In the genomic region with DNA sequence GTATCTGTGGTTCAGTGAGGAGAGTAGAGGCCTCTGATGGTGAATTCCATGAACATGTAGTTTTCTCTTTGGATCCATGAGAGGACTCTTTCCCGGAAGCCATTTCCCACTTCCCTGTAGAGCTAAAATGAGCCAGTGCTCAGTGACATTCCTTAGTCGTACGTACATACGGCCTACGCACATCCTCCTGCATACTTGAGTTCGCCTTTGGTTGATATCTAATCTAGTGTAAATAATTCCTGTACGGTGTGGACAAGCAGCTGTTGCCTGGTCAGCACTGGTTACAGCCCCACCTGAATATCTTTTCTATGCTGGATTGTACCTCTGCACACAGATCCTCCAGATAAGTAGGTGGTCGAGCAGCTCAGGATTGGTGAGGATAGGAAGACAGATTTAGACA, we compare ENCODE assay signal across 16 mouse cellular contexts.
DNase-seq lines count a peak whose midpoint lies in the region; ATAC-seq lines count a peak whose summit lies in the region.
"Had no signal": no experiment of that assay in that cellular context is flagged by ENCODE, and none has a peak within 500 bp of the region (broad histone marks: within the 10 kb centered on the region; RNA-seq: fewer than 3 reads in every experiment).

No protein-coding gene starts in this region.

- H3K27ac ChIP-seq in kidney, embryonic 16.5 days (ENCODE audit: low read length) = 0 out of 2 replicates have a peak overlapping the region, but pooled peaks have one; percentile 12
- H3K27ac ChIP-seq in liver, embryonic 16.5 days (ENCODE audit: low read length) = peak overlapping the region; percentile 65
- no peak overlapping the region for H3K27ac ChIP-seq in hindbrain, embryonic 11.5 days (ENCODE audit: low read depth, low read length)
- H3K27ac ChIP-seq: embryonic facial prominence, embryonic 13.5 days; hindbrain, embryonic 10.5 days had no signal

- no peak overlapping the region for H3K9ac ChIP-seq in kidney, embryonic 16.5 days (replicated peaks; ENCODE audit: low read length)
- H3K9ac ChIP-seq in liver, embryonic 16.5 days (ENCODE audit: low read depth, low read length) = no peak overlapping the region
- H3K9ac ChIP-seq in hindbrain, embryonic 11.5 days (ENCODE audit: low read depth, low read length) = no peak overlapping the region
- H3K9ac ChIP-seq: embryonic facial prominence, embryonic 13.5 days; heart, embryonic 12.5 days had no signal

- H3K4me1 ChIP-seq in kidney, embryonic 16.5 days (ENCODE audit: insufficient read depth, low read length) = peaks cover 51% of the 10 kb centered on the region
- H3K4me1 ChIP-seq in megakaryocyte, embryonic 14.5 days = peaks cover 95% of the 10 kb centered on the region
- H3K4me1 ChIP-seq in liver, embryonic 16.5 days (ENCODE audit: control insufficient read depth, low read depth, low read length) = peaks cover 54% of the 10 kb centered on the region
- no peaks in the 10 kb centered on the region for H3K4me1 ChIP-seq in hindbrain, embryonic 11.5 days (replicated peaks; ENCODE audit: control insufficient read depth, insufficient read depth, low read length)

- ATAC-seq in kidney, embryonic 16.5 days (ENCODE audit: low FRiP score, low TSS enrichment) = no peak
- no peak for ATAC-seq in megakaryocyte, adult 5-6 weeks (ENCODE audit: poor library complexity, severe bottlenecking)
- peak; percentile 33 for ATAC-seq in liver, embryonic 16.5 days (ENCODE audit: low read depth)
- ATAC-seq in hindbrain, embryonic 11.5 days (ENCODE audit: low FRiP score) = no peak

- WGBS in kidney, embryonic 16.5 days = 65% methylated on average over 8 of the region's 8 CpGs
- WGBS in liver, embryonic 16.5 days (ENCODE audit: insufficient replicate concordance) = 45% methylated on average over 8 of the region's 8 CpGs
- 89% methylated on average over 8 of the region's 8 CpGs for WGBS in hindbrain, embryonic 11.5 days

- H3K9me3 ChIP-seq in kidney, embryonic 16.5 days (ENCODE audit: low read length) = no peaks in the 10 kb centered on the region
- H3K9me3 ChIP-seq in megakaryocyte, embryonic 14.5 days = 0 out of 2 replicates have a peak, but pooled peaks cover 1% of the 10 kb centered on the region
- no peaks in the 10 kb centered on the region for H3K9me3 ChIP-seq in liver, embryonic 16.5 days (replicated peaks; ENCODE audit: control insufficient read depth, low read length)
- H3K9me3 ChIP-seq in hindbrain, embryonic 11.5 days (ENCODE audit: control insufficient read depth, low read length) = no peaks in the 10 kb centered on the region
- H3K9me3 ChIP-seq: embryonic facial prominence, embryonic 13.5 days; heart, embryonic 12.5 days; hindbrain, embryonic 10.5 days had no signal

- no peaks in the 10 kb centered on the region for H3K27me3 ChIP-seq in kidney, embryonic 16.5 days (ENCODE audit: insufficient read depth, low read length)
- H3K27me3 ChIP-seq in megakaryocyte, embryonic 14.5 days (replicated peaks) = no peaks in the 10 kb centered on the region
- H3K27me3 ChIP-seq in liver, embryonic 16.5 days (ENCODE audit: control insufficient read depth, insufficient read depth, low read depth, low read length) = no peaks in the 10 kb centered on the region
- H3K27me3 ChIP-seq in hindbrain, embryonic 11.5 days (ENCODE audit: control insufficient read depth, insufficient read depth, low read length) = no peaks in the 10 kb centered on the region
- H3K27me3 ChIP-seq: embryonic facial prominence, embryonic 13.5 days; heart, embryonic 12.5 days had no signal

- no peak overlapping the region for H3K4me2 ChIP-seq in kidney, embryonic 16.5 days (replicated peaks; ENCODE audit: low read depth, low read length)
- H3K4me2 ChIP-seq in liver, embryonic 16.5 days (ENCODE audit: low read depth, low read length) = peak overlapping the region; percentile 52
- H3K4me2 ChIP-seq in hindbrain, embryonic 11.5 days (replicated peaks; ENCODE audit: low read depth, low read length) = no peak overlapping the region
- H3K4me2 ChIP-seq: embryonic facial prominence, embryonic 13.5 days; heart, embryonic 12.5 days had no signal

- no peak for DNase-seq in kidney, adult 8-10 months
- no peak for DNase-seq in right cerebral cortex, postnatal 36 days (ENCODE audit: low spot score in 2 of 2)
- DNase-seq in layer of hippocampus, postnatal 25 days (ENCODE audit: extremely low spot score in 1 of 2, low spot score in 1 of 2) = no peak
- DNase-seq in hindbrain, embryonic 11.5 days (ENCODE audit: low spot score) = no peak
- DNase-seq: adrenal gland, adult 2 months; cerebellum, adult 2 months; gastrocnemius, postnatal 10 days; right cerebral cortex, postnatal 4 days; thymus, adult 2 months had no signal

- no peaks in the 10 kb centered on the region for H3K36me3 ChIP-seq in kidney, embryonic 16.5 days (ENCODE audit: insufficient read depth, low read length)
- peaks cover 8% of the 10 kb centered on the region for H3K36me3 ChIP-seq in megakaryocyte, embryonic 14.5 days (replicated peaks; ENCODE audit: low read length)
- H3K36me3 ChIP-seq in liver, embryonic 16.5 days (ENCODE audit: control insufficient read depth, insufficient read depth) = no peaks in the 10 kb centered on the region
- H3K36me3 ChIP-seq in hindbrain, embryonic 11.5 days (ENCODE audit: control insufficient read depth, insufficient read depth, low read length) = no peaks in the 10 kb centered on the region
- H3K36me3 ChIP-seq: heart, embryonic 12.5 days; hindbrain, embryonic 10.5 days had no signal

- no peak overlapping the region for H3K4me3 ChIP-seq in kidney, embryonic 16.5 days (ENCODE audit: low read length)
- peak overlapping the region; percentile 85 for H3K4me3 ChIP-seq in megakaryocyte, embryonic 14.5 days (replicated peaks)
- no peak overlapping the region for H3K4me3 ChIP-seq in liver, embryonic 16.5 days (ENCODE audit: low read depth, low read length)
- H3K4me3 ChIP-seq in hindbrain, embryonic 11.5 days (ENCODE audit: low read depth, low read length) = no peak overlapping the region
- H3K4me3 ChIP-seq: embryonic facial prominence, embryonic 13.5 days; heart, embryonic 12.5 days; hindbrain, embryonic 10.5 days had no signal
